Mouse (Mus musculus) heart, postnatal 0 days (tissue): ENCODE measurements around the gene 2310030G06Rik.

Source experiments
- CTCF ChIP-seq: IDR thresholded peaks from 2 replicates; pipeline ENCODE4 v1.5.1; 2016; ENCODE audit warnings: antibody characterized with exemption, control low read depth, low read depth
- EP300 ChIP-seq: IDR thresholded peaks from 2 replicates; pipeline ENCODE4 v1.6.1; 2016; ENCODE audit warnings: antibody characterized with exemption, low read depth

DNA sequence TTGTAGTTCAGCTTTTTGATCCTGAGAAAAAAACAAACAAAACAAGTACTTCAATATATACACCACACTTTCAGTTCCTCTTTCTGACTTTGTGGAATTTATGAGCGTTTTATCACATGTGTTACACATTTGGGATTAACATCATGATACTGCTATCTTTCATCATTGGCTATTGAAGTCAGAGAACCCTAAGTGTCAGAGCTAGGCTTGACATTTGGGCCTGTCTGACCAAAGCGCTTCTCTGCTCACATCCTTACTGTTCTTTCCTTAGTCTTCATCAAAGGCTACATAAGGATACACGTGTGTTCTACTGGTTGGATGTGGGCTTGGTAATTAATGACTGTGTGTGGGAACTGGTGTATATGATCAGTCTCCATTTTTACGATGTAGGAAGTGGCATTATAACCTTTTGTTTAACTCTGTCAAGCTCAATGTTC lies 27.7 kb upstream of the 2310030G06Rik start:
- no peak for TF ChIP-seq CTCF
- no peak for TF ChIP-seq EP300
